Mouse (Mus musculus) lung, postnatal 36 days (tissue): ENCODE results near the gene Atp1b4.

Source experiments
- DNase-seq: peaks from one replicate; pipeline ENCODE4 v3.0.0; 2022; ENCODE audit warnings: mixed read lengths

Gene Atp1b4

GRCm38 (mm10) chrX:38315884-38316283 is at the start of gene Atp1b4:
Atp1b4 (plus strand) TSS chrX:38316184.
- no peak for DNase-seq

GRCm38 (mm10) chrX:38308597-38308996 is 7.4 kb upstream of the Atp1b4 start:
- DNase-seq: peak; percentile 16

GRCm38 (mm10) chrX:38311054-38311453 is 4.9 kb upstream of the Atp1b4 start:
- DNase-seq: peak; percentile 69

GRCm38 (mm10) chrX:38312910-38313625 is 2.9 kb upstream of the Atp1b4 start:
- peak; percentile 17 for DNase-seq

- no peak for DNase-seq
Observed at GRCm38 (mm10) chrX:38313626-38314210, 2.3 kb upstream of the Atp1b4 start.

- no peak for DNase-seq
Observed at GRCm38 (mm10) chrX:38330695-38331406, 14.9 kb downstream of the Atp1b4 start.

- DNase-seq: peak; percentile 77
Observed at GRCm38 (mm10) chrX:38334329-38335279, 18.6 kb downstream of the Atp1b4 start.

GRCm38 (mm10) chrX:38362016-38362415 is 46.0 kb downstream of the Atp1b4 start:
- no peak for DNase-seq

GRCm38 (mm10) chrX:38364621-38365020 is 48.6 kb downstream of the Atp1b4 start:
- peak; percentile 68 for DNase-seq

- DNase-seq: peak; percentile 7
Observed at GRCm38 (mm10) chrX:38373169-38373568, 57.2 kb downstream of the Atp1b4 start.
